Mouse (Mus musculus) kidney, postnatal 4 days (tissue): ENCODE results near the gene Gm9913.

Experiments used
- DNase-seq, 2 experiments: peaks; one replicate each; pipeline ENCODE4 v3.0.0; 2021; ENCODE audit warnings: mixed read lengths in 2 of 2

The Gm9913 gene

DNA sequence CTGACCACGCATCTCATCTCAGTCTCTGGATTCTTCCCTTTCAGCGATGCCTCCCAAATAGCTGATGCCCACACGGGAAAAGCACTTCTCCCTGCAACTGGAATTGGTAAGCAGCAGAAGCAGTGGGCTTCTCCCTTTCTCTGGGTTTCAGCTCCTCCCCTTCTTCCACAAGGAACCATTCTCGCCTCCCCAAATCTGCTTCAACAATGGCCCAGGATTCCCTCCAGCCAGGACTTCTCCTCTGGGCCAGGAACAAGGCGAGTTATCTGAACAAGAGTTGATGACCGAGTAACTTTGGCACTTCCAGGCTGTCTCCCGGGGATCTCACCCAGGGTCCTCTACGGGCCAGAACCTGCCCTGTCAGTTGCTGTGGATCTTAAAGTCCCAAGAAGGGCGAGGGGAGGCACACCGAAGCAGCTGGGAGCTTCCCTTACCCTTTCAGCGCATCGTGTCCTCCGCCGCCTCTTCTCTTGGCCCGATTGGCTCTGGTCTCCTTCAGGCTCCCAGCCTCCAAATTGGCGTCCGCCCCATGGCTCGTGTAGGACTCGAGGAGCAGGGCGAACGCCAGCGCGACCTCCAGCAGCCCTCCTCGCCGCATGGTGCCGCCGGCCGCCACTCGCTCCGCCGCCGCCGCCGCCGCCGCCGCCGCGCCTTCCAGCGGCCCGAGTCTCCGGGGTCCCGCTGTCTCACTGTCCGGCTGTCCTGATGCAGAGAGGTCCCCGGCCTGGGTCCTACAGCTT lies at the start of gene Gm9913:
Gene Gm9913 (plus strand): TSS at position 84 of the 740 bp plus-strand sequence.
- peak; percentile 72 to 80 for DNase-seq

DNA sequence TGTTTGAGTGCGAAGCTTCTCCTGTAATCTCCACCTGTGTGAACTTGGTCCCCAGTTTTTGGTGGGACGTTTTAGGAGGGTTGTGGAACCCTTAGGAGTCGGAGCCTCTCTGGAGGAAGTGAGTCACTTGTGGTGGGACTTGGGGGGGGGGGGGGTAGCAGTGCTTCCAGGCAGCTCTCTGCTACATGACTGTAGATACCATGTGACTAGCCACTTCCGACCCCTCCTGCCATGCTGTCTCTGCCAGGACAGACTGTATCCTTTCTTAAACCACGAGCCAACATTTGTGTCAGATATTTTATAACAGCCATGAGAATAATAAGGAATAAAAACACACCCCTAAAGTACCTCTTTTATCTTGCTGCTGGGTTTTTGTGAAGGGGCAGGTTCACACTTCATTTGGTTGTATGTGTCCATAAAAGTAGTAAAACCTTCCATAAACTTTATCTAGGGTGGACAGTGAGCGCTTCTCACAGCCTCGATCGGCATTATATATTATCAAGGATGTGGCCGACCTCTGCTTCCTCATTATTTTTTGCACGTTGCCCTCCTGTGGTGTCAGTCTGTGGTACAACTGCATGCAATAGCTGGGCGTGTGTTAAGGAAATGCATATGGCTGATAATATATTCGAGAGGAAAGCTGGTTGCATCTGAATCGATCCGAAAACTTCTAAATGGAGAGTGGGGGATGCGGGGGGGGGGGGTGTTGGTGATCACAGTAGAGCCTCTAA lies 48.7 kb upstream of the Gm9913 start:
- no peak for DNase-seq

DNA sequence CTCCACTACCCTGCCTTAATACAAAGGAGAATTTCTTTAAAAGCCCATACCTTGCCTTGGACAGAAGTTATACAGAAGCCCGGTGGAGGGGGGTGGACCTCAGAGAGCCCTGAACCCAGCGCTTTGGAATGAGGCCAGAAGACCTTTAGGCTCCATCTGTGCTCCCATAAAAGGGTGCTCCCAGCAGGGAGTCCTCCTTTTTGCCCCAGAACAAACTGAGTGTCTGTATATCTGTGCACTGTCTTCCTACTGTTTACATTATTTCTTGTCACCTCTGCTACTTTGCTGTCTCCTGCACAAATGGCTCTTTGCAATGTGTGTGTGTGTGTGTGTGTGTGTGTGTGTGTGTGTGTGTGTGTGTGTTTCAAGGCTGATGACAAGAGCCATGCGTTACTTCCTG lies 45.8 kb upstream of the Gm9913 start:
- DNase-seq, result no peak

DNA sequence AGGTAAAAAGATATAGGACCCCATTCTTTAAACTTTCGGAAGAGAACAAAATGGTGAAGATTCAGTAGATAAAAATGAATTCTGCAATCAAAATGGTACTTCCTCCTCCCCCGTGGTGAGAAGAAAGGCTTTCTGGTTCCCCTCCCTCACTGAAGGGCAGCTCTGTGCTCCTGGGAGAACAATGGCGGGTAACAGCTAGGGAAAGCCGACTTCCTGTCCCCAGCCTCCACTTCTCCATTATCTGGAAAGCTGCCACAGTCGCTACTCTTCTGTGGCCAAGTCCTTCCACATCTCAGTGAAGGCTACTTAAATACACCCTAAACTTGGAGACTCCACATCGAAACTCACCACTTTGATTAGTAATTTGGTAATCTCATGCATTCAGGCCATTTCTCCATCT lies 40.9 kb upstream of the Gm9913 start:
- DNase-seq, result no peak

DNA sequence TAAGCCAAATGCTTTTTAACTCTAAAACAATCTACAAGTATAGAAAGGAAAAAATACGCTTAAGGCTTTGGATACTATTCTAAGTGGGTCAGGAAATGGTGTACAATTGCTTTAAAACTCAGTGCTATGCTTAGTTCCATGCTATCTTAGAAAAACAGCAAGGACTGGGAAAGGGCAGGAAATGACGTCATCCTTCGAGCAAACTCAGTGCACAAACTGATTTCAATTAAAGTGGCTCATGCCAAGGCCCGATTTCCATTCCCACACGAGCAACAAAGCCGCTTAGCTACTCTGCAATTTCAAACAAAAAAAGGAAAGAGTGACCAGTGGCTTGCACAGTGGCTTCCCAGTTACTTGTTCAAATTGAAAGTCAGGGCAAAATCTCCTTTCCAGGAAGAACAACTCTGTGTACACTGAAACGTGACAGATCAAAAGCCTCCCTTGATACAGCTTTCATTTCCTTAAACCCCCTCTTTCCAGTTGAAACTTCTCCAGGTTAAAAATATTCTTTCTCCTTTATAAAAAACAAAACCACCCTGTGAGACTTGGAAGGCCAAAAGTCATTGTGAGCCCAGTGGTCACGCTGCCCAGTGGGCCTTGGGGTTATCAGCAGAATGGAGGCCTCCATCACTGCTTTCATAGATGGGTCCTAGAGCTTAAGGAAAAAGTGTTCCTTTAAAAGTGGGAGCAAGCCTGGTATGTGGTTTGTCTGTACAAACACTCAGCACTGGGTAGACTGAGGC lies 34.2 kb upstream of the Gm9913 start:
- DNase-seq, result peak in 1 of 2 experiments; percentile 42

DNA sequence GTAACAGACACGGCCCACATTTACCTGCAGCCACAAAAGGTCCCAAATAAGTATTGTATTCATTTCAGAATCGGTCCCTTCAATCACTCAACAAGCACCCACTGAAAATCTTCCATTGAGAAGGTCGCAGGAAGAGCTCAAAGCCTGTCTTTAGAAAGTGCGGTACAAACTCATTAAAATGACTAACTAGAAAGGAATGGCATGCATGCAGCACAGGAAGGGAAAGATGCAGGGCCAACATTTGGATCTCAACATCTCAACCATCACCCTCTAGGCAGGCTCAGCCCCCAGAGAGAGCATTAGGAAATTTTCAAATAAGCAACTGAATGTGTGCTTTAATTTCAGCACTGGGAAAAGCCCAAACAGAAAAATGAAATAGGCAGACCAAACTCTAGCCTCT lies 33.2 kb upstream of the Gm9913 start:
- DNase-seq, result no peak

DNA sequence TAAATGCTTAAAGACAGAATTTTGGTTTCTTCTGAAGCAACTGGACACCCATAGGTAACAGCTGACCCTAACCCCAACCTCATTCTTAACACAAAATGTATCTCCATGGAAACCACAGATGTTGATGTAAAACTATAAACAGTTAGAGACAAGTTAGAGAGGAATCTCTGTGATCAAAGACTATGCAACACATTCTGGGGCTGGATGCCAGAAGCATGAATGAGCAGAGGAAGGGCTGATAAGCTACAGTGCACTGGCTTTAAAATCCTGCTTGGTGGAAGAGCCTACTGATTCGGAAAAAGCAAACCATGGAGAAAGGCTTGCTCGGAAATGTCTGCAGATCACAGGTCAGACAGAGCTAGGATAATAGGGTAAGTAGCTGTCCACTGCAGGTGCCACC lies 31.7 kb upstream of the Gm9913 start:
- no peak for DNase-seq

DNA sequence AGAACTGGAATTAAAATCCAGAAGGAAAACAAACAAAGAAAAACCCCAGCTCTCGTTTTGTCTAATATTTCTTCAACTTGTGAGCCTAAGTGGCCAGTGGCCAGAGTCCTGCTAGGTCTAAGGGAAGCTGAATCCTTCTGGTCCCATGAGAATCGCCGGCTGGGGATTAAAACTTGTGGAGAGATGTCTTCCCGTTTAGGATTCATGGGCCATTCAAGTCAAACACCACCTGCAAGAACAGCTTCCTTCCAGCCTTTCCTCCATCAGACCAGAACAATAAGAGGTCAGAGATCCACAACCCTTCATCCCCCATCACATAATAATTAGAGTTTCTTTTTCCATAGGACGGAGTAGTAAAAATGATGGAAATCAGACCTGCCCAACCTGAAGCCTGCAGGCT lies 30.2 kb upstream of the Gm9913 start:
- DNase-seq, result peak in 1 of 2 experiments; percentile 37

DNA sequence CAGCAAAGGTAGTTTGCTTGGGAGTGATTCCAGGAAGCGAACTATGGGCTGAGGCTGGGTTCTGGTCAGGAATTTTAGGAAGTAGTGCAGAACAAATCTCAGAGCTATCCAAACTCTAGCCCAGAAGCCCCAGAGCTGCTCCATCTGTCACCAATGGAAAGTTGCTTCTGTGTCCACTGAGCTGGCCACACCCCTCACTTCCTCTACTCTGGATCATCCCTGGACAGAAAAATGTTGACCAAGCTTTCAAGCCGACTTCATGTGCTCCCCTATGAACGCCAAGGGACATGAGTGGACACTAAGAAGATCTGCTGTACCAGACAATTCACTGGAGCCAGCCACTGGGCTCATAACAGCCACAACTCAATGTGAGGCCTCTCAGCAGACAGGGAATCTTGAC lies 28.7 kb upstream of the Gm9913 start:
- no peak for DNase-seq

DNA sequence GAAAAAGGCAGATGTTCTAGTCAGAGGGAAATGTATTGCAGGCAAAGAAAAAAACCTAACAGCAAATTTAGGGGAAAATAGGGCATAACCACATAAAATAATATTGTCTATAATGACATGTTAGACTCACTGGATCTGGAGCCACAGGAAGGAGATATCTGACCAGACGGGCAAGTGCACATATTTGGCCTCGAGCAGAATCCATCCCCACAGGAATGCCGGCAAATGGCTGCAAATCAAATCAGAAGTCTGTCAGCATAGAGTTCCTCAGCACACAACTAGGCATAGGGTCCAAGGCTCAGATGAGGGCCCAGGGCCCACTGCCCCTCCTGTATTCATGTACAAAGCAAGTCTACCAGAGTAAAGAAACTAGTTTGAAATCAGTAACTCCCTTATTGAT lies 27.5 kb upstream of the Gm9913 start:
- DNase-seq, result no peak

DNA sequence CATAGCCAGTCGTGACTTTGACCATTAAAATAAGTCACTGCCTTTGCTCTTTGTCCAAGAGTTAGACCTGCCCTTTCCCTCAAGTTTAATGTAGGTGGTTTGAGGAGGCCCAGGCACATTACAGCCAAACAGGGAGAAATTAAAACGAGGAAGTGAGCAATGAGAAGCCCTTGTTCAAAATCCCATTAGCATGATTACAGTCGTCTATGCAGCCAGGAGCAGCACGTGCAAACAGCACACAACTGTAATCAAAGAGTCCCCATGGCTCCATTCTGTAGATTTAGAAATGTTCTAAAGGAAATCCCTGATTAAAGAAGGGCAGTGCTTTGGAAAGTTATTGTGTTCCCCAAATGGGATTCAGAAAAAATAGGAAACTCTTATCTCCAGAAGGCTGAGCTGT lies 26.2 kb upstream of the Gm9913 start:
- DNase-seq, result no peak

DNA sequence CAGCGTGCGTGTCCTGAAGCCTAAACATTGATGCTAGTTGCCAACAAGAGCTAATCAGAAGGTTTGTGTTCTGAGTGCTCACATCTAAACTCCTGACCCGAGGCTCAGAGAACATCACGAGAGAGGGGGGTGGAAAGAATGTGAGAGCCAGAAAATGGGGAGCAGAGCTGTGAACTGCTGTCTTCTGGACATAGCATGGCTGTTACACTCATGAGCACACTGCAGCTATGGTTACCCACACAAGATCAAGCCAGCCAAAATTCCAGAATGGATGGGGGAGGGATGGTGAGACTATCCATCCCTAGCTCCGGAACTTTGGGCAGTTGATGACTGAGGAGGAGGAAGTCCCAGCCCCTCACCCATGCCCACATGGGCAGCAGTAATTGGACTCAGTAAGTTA lies 24.8 kb upstream of the Gm9913 start:
- peak in 1 of 2 experiments; percentile 52 for DNase-seq

DNA sequence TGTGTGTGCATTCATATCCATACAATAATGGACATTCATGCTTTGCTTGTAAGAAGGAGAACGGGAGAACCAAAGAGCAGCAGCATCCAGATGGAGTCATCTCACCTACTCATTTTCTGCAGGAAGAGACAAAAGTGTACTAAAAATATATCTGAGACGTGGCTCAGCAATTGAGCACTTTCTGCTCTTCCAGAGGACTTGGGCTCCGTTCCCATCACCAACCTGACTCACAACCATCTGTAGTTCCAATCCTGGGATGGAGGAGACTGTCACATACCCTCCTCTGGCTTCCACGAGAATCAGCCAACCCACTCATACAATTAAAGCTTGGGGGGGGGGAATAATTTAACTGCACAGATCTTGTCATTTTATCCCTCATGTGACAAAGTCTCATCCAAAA lies 23.8 kb upstream of the Gm9913 start:
- no peak for DNase-seq

DNA sequence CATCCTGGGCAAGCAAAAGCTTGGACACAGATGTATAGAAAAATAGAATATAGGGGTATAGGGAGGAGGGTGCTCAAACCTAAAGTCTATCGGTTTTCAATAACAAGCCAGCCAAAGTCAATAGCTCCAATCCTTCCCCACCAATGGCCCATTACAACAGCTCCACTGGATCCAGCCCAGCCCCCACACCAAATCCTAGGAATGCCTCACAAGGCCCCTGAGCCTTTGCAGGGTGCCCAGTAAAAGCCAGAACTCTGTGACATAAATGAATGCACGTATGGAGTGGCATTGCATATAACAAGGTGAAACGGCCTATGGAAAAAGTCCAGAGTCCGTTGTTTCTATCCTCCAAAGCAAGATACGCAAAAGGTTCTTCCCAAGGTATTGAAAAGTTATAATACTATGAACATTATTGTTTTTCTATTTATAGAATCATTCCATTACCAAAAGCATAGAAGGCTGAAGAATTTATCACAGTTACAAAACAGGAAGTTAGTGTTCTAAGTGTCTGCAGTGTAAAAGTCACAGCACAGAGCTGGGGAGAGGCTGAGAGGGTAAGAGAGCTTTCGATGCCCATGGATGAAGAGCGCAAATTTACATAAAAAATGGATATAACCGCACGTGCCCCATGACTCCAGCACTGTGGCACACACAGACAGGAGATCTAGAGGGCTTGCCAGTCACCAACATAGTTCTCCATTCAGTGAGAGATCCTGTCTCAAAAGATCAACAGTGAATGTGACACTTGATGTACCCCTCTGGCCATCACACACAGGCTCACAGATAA lies 23.2 kb upstream of the Gm9913 start:
- no peak for DNase-seq

DNA sequence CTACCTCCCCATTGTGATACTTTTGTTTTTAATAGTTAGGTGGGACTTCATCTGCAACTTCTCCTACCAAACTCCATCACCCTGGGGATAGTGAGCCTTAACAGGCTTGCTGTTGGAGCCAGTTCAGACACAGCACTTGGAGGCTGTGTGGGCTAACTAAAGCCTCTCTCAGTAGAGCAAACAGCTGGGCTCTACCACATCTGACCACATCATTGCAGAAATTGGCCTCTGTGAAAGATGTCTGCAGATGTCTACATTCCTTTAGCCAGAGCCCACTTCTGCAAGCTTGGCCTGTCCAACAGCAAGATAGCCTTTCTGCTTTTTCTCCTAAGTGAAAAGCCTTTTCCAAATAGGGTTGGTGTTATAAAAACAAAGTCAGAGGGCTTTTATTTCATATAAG lies 20.7 kb upstream of the Gm9913 start:
- peak; percentile 40 to 45 for DNase-seq

DNA sequence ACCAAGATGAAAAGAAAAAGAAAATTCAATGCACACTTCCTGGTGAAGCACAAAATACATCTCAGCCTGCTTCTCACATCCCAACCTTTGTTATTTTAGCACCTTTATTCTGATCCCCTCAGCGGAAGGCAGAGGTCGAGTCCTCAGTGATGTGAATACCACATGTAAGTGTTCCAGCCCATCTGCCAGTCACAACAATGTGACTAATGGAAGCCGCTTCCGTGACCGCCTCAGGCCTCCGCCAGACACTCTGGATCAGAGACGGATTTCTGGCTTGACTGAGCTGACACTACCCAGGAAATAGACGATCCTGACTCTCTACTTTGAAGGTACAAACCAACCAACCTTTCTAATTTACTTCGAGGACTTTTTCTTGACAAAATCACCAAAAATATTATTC lies 20.0 kb upstream of the Gm9913 start:
- no peak for DNase-seq

DNA sequence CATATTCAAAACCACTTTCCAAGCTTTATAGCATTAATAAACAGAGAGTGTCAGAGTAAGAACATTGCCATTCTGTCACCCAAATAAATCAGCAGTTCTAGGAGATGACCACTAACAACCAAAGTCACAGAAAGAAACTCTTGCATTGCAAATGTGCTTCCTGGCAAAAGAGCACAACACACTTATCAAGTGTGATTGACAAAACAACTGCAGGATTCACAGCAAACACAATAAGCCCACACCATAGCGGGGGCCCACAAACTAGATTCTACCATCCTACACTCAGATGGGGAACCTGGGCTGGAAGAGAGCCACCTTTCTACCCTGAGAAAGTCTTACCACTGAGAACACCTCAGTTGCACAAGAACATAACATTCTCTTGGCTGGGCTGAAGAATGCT lies 14.9 kb upstream of the Gm9913 start:
- DNase-seq, result no peak

DNA sequence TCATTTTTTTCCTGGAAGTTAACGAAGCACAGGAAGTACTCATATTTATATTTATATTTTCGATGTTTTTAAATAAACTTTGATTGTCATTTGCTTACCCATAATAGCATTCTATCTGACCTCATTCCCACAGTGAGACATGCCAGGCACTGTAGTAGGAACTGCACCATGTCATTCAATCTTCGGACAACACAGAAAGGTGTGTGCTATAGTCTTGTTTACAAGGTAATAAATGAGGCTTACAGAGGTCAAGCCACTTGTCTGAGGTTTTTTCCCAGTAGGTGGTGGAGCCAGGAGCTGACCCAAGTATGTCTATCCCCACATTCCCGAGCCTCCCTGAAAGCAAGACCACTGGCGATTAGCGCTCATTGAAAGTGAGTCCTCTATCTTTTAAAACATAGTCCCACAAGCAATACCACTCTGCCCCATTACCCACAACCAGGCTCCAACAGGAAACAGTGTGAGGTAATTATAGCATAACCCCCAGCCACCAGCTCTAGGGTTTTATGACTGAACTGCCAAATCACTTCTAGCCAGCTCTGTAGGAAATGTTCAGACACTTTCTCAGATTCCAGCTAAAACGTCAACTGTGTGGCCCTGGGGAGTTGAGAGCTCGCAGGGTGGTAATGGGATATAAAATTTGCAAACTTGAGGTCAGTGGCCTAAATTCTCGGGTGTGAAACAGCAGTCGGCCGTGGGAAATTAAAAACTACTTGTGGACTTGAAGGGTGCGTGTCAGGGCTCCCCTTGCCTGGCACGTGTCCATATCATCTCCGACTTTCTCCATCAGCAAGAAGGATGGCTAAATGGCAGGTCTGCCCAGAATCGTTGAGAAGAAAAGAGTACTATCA lies 12.6 kb upstream of the Gm9913 start:
- DNase-seq, result peak in 1 of 2 experiments; percentile 22

DNA sequence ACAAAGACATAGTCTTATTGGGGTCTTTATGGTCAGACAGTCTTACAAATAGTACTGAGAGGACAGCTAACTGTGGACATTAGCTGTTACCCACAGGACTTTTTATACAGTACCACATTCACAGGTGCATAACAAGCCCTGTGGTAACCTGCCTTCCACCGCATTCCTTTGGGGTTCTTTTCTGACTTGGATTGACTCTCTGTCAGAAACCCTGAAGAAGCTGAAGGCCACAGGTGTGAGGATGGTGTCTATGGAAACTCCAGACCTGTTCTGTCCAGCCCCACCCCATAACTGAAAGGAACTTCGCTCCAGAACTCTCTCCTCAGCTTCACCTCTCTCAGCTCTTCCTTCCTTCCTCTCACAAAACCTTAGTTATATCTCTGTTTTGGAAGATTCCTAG lies 10.6 kb upstream of the Gm9913 start:
- DNase-seq, result no peak

DNA sequence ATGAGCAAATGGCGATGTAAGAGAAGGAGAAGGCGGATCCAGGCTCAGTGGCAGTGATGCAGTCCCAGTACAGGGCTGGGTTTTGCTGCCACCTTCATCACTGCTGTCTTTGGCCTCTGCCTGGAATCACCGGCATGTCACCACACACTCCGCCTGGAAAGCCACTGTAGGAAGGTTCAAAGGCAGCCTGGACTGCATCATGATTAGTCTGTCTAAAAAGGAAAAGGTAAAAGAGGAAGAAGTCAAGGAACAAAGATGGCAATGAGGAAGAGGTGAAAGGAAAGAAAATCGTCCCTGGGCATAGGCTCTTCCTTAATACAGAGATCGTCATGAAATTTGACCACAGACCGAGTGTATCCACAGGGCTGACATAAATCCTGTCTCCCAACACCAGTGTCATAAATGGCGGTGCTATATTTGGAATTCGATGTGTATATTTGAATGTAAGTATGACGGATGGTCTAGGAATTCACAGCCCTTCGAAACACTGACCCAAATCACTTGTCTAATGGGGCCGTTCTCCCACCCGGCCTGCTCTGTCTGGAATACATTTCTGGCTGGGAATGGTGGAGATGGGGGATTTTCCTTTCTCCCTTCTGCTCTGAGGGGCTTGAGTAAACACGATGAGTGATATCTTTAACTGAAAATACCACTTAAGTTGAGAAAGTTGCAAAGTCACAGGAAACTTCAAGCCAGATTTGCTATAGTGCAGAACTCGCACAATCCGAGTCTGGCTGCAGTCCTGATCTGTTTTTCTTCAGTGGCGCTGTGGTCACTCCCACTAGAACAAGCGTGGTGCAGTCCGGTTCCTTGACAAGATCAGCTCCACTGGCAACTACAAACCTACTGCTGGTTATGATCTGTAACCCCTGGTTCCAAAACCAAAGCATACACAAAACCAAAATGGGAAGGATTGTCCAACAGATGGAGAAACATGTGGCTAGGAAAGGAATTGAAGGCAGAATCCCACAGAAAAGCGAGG lies 9.8 kb upstream of the Gm9913 start:
- no peak for DNase-seq

DNA sequence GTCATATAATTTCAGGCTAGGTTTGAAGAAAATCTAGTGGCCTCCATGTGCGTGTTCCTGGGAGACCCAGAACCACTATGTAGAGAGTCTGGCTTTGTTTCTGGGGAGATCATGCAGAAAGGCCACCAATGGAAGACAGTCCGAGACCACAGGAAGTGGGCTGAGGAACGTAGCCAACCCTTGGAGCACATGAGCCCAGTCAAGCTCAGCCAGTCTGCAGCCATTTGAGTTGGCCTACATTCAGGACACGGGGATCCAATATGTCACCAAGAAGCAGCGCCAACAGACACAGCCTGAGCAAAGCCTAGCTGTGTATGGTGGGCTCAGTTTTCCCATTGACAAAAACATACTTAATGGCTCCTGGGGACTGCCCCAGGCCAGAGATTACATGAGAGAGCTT lies 8.2 kb upstream of the Gm9913 start:
- no peak for DNase-seq
